Mouse (Mus musculus): Measurements from ENCODE around the gene Cfap61.

Cfap61 gene

GRCm38 (mm10) chr2:146057123-146057522, 122.5 kb downstream of the Cfap61 start:
- ChIA-PET CTCF (no interaction called here), POLR2A (interaction anchor here in 2 of 4 experiments (0.6 to 0.9 kb wide), 2 partner anchors 58 to 402 kb away, joined by 3 read pairs; no protein-coding TSS in a partner anchor)

GRCm38 (mm10) chr2:146058791-146059190, 124.2 kb downstream of the Cfap61 start:
- ChIA-PET POLR2A (interaction anchor here in 1 of 4 experiments (0.6 to 1.1 kb wide), 2 partner anchors 9 to 407 kb away, joined by 3 read pairs; no protein-coding TSS in a partner anchor), CTCF (no interaction called here)

GRCm38 (mm10) chr2:146061421-146062300, 127.1 kb downstream of the Cfap61 start:
- ChIA-PET CTCF (interaction anchor here in 1 of 4 experiments (0.5 to 0.7 kb wide), 2 partner anchors 12 to 297 kb away, joined by 3 to 5 read pairs; no protein-coding TSS in a partner anchor), POLR2A (interaction anchor here in 1 of 4 experiments (0.6 to 1.5 kb wide), 4 partner anchors 13 to 160 kb away, joined by 3 to 5 read pairs (median 3); partner anchors contain the start of gene Insm1)

GRCm38 (mm10) chr2:146062330-146063092, 127.9 kb downstream of the Cfap61 start:
- ChIA-PET CTCF (interaction anchor here in 2 of 4 experiments (0.6 to 1.1 kb wide), 3 partner anchors 296 to 561 kb away, joined by 3 to 5 read pairs (median 3); no protein-coding TSS in a partner anchor), POLR2A (interaction anchor here in 1 of 4 experiments (0.6 to 2.1 kb wide), 5 partner anchors 13 to 159 kb away, joined by 3 to 7 read pairs (median 3); partner anchors contain the start of gene Insm1)

- ChIA-PET POLR2A (interaction anchor here in 1 of 4 experiments (0.6 to 2.1 kb wide), 5 partner anchors 14 to 386 kb away, joined by 3 to 7 read pairs (median 3); no protein-coding TSS in a partner anchor), CTCF (interaction anchor here in 3 of 4 experiments (0.6 to 1.5 kb wide), 3 partner anchors 14 to 562 kb away, joined by 3 read pairs; no protein-coding TSS in a partner anchor)
Observed at GRCm38 (mm10) chr2:146063093-146064074, 128.8 kb downstream of the Cfap61 start.

- CTCF ChIA-PET, result no interaction called here
- POLR2A ChIA-PET, result interaction anchor here in 1 of 4 experiments (1.0 kb wide), 1 partner anchor 8 kb away, joined by 3 read pairs; no protein-coding TSS in a partner anchor
Observed at GRCm38 (mm10) chr2:146067364-146067763, 132.8 kb downstream of the Cfap61 start.

- POLR2A ChIA-PET, result no interaction called here
Observed at GRCm38 (mm10) chr2:146073300-146073699, 138.7 kb downstream of the Cfap61 start.

GRCm38 (mm10) chr2:146077117-146077516, 142.5 kb downstream of the Cfap61 start:
- CTCF ChIA-PET, result interaction anchor here in 1 of 4 experiments (0.7 kb wide), 1 partner anchor 742 kb away, joined by 7 read pairs; no protein-coding TSS in a partner anchor
- POLR2A ChIA-PET, result no interaction called here

More at GRCm38 (mm10) chr2:146073300-146073699, 138.7 kb downstream of the Cfap61 start:
- CTCF ChIA-PET, result interaction anchor here in 1 of 4 experiments (0.7 kb wide), 1 partner anchor 12 kb away, joined by 3 read pairs; no protein-coding TSS in a partner anchor

GRCm38 (mm10) chr2:146080282-146080681, 145.7 kb downstream of the Cfap61 start:
- CTCF ChIA-PET, result no interaction called here
- POLR2A ChIA-PET, result interaction anchor here in 1 of 4 experiments (1.0 kb wide), 1 partner anchor 18 kb away, joined by 3 read pairs; no protein-coding TSS in a partner anchor

- ChIA-PET POLR2A (no interaction called here), CTCF (no interaction called here)
Observed at GRCm38 (mm10) chr2:146083326-146083871, 148.8 kb downstream of the Cfap61 start.

GRCm38 (mm10) chr2:146087411-146087810, 152.8 kb downstream of the Cfap61 start:
- ChIA-PET POLR2A (no interaction called here), CTCF (interaction anchor here in 1 of 4 experiments (0.6 kb wide), 1 partner anchor 37 kb away, joined by 3 read pairs; no protein-coding TSS in a partner anchor)

GRCm38 (mm10) chr2:146089157-146089692, 154.6 kb downstream of the Cfap61 start:
- ChIA-PET POLR2A (interaction anchor here in 1 of 4 experiments (0.8 to 1.0 kb wide), 3 partner anchors 14 to 175 kb away, joined by 3 to 4 read pairs (median 3); no protein-coding TSS in a partner anchor), CTCF (interaction anchor here in 2 of 4 experiments (0.5 to 0.7 kb wide), 2 partner anchors 477 to 1102 kb away, joined by 3 to 4 read pairs; no protein-coding TSS in a partner anchor)

GRCm38 (mm10) chr2:146097532-146097931, 162.9 kb downstream of the Cfap61 start:
- ChIA-PET CTCF (no interaction called here), POLR2A (no interaction called here)

GRCm38 (mm10) chr2:146098853-146099717, 164.5 kb downstream of the Cfap61 start:
- ChIA-PET CTCF (interaction anchor here in 1 of 4 experiments (0.6 to 0.7 kb wide), 3 partner anchors 34 to 683 kb away, joined by 3 read pairs; no protein-coding TSS in a partner anchor), POLR2A (interaction anchor here in 2 of 4 experiments (0.5 to 1.3 kb wide), 5 partner anchors 16 to 425 kb away, joined by 3 to 4 read pairs (median 3); no protein-coding TSS in a partner anchor)

- POLR2A ChIA-PET, result interaction anchor here in 1 of 4 experiments (1.1 to 1.3 kb wide), 2 partner anchors 15 to 17 kb away, joined by 3 to 4 read pairs; no protein-coding TSS in a partner anchor
- CTCF ChIA-PET, result interaction anchor here in 1 of 4 experiments (0.6 kb wide), 1 partner anchor 197 kb away, joined by 3 read pairs; no protein-coding TSS in a partner anchor
Observed at GRCm38 (mm10) chr2:146099838-146100237, 165.3 kb downstream of the Cfap61 start.
